Mouse (Mus musculus) bone marrow, adult 2 months (tissue): ENCODE measurements around the gene Etnk2. TPM values are rescaled to one million over a fixed set of nuclear protein-coding genes. Genes with fewer than 3 reads are reported as not detected.
"Not testable (repeated sequence)": the region's sequence is repeated elsewhere in the genome, so short reads cannot be mapped to it uniquely, and the experiment has no call there.

Experiments used
- H3K27ac ChIP-seq: fragments of 200-500 bp; 2 replicates; pipeline ENCODE4 v1.5.1; 2012; ENCODE audit warnings: low read depth, mild to moderate bottlenecking, control low read depth, inconsistent platforms, low read length; ENCODE audit not compliant: control insufficient read depth, poor library complexity, insufficient read depth
- H3K4me1 ChIP-seq: fragments of 200-500 bp; 2 replicates; pipeline ENCODE4 v1.6.1; 2011; ENCODE audit warnings: low read length; ENCODE audit not compliant: control insufficient read depth, insufficient read depth
- H3K4me3 ChIP-seq: fragments of 200-500 bp; replicated peaks from 2 replicates; pipeline ENCODE3; 2011; ENCODE audit warnings: mild to moderate bottlenecking, low read depth, low read length, control low read depth; ENCODE audit not compliant: control insufficient read depth
- CTCF ChIP-seq: fragments of 200-500 bp; IDR thresholded peaks from 2 replicates; pipeline ENCODE4 v1.5.1; 2011; ENCODE audit warnings: low read length, control low read depth; ENCODE audit not compliant: control insufficient read depth, insufficient read depth
- POLR2A ChIP-seq: fragments of 200-500 bp; IDR thresholded peaks from 2 replicates; pipeline ENCODE4 v1.6.1; 2011; ENCODE audit warnings: low read depth, mild to moderate bottlenecking, control low read depth, low read length, borderline replicate concordance; ENCODE audit not compliant: control insufficient read depth
- WGBS: fragments of 180-500 bp; shearing (Covaris S2); methylation state at CpG from one replicate; pipeline ENCODE4 v1.1.7; 2018; 5-methylcytosine and 5-hydroxymethylcytosine counted together
- polyA plus RNA-seq: library from polyadenylated mRNA; stranded (reverse); fragments of >200 nt; gene quantifications from 2 replicates; pipeline ENCODE4 v1.2.4, GENCODE M21; 2011; ENCODE audit warnings: low replicate concordance; ENCODE audit not compliant: missing spikeins, insufficient read depth, insufficient read length

The Etnk2 gene
- polyA plus RNA-seq, 1 experiment: 1.3 TPM

- TF ChIP-seq POLR2A (no peak), CTCF (no peak)
- no peaks in the 10 kb centered on the region for H3K4me1 ChIP-seq
- H3K27ac ChIP-seq: no peak overlapping the region
- no peak overlapping the region for H3K4me3 ChIP-seq
- 71% methylated on average over 5 of the region's 5 CpGs for WGBS
Observed at GRCm38 (mm10) chr1:133327094-133327493, 36.3 kb upstream of the Etnk2 start.

GRCm38 (mm10) chr1:133328299-133328795, 35.0 kb upstream of the Etnk2 start:
- no peak overlapping the region for H3K4me3 ChIP-seq
- 83% methylated on average over 6 of the region's 6 CpGs for WGBS
- no peak overlapping the region for H3K27ac ChIP-seq
- TF ChIP-seq POLR2A (no peak), CTCF (no peak)
- no peaks in the 10 kb centered on the region for H3K4me1 ChIP-seq

- no peak overlapping the region for H3K27ac ChIP-seq
- 10% methylated on average over 34 of the region's 34 CpGs for WGBS
Observed at GRCm38 (mm10) chr1:133328896-133329637, 34.3 kb upstream of the Etnk2 start.

GRCm38 (mm10) chr1:133329638-133329964, 33.8 kb upstream of the Etnk2 start:
- H3K4me1 ChIP-seq: no peaks in the 10 kb centered on the region
- TF ChIP-seq POLR2A (no peak), CTCF (no peak)
- WGBS: 23% methylated on average over 7 of the region's 7 CpGs
- no peak overlapping the region for H3K4me3 ChIP-seq
- H3K27ac ChIP-seq: no peak overlapping the region

More at GRCm38 (mm10) chr1:133328896-133329637, 34.3 kb upstream of the Etnk2 start:
- no peaks in the 10 kb centered on the region for H3K4me1 ChIP-seq
- no peak for TF ChIP-seq POLR2A
- no peak for TF ChIP-seq CTCF
- no peak overlapping the region for H3K4me3 ChIP-seq

GRCm38 (mm10) chr1:133331142-133331541, 32.2 kb upstream of the Etnk2 start:
- 63% methylated on average over 3 of the region's 3 CpGs for WGBS
- Histone ChIP-seq H3K27ac (no peak overlapping the region), H3K4me1 (no peaks in the 10 kb centered on the region), H3K4me3 (no peak overlapping the region)
- TF ChIP-seq CTCF (no peak), POLR2A (no peak)

- no peak overlapping the region for H3K4me3 ChIP-seq
- TF ChIP-seq CTCF (no peak), POLR2A (no peak)
- WGBS: 81% methylated on average over 11 of the region's 11 CpGs
- H3K27ac ChIP-seq: no peak overlapping the region
- H3K4me1 ChIP-seq: no peaks in the 10 kb centered on the region
Observed at GRCm38 (mm10) chr1:133332656-133333430, 30.5 kb upstream of the Etnk2 start.

- 72% methylated on average over 6 of the region's 6 CpGs for whole genome bisulfite sequencing
- Histone ChIP-seq H3K4me3 (no peak overlapping the region), H3K4me1 (no peaks in the 10 kb centered on the region), H3K27ac (no peak overlapping the region)
- no peak for TF ChIP-seq POLR2A
- no peak for TF ChIP-seq CTCF
Observed at GRCm38 (mm10) chr1:133333937-133334336, 29.4 kb upstream of the Etnk2 start.

- 44% methylated on average over 1 of the region's 1 CpGs for WGBS
- H3K4me3 ChIP-seq, H3K4me1 ChIP-seq, H3K27ac ChIP-seq: not testable (repeated sequence)
Observed at GRCm38 (mm10) chr1:133340403-133340802, 23.0 kb upstream of the Etnk2 start.
